Mouse (Mus musculus) heart, adult 10 weeks (tissue): ENCODE data around the gene Arr3. TPM values are rescaled to one million over a fixed set of nuclear protein-coding genes. Genes with fewer than 3 reads are reported as not detected.

ENCODE experiments used
- polyA plus RNA-seq: library from polyadenylated mRNA; stranded (reverse); fragments of 350-450 nt; fragmentation: Illumina TruSeq; extraction: RNeasy Lipid Tissue Mini Kit (QIAGEN cat#74804); gene quantifications from one replicate; pipeline ENCODE4 v1.2.3, GENCODE M21; 2014; ENCODE audit warnings: low read depth, low replicate concordance

Gene Arr3
- not detected for polyA plus RNA-seq

GRCm38 (mm10) chrX:100605314-100605713 is at the start of gene Arr3:
Arr3 (plus strand) TSS chrX:100605497.

DNA sequence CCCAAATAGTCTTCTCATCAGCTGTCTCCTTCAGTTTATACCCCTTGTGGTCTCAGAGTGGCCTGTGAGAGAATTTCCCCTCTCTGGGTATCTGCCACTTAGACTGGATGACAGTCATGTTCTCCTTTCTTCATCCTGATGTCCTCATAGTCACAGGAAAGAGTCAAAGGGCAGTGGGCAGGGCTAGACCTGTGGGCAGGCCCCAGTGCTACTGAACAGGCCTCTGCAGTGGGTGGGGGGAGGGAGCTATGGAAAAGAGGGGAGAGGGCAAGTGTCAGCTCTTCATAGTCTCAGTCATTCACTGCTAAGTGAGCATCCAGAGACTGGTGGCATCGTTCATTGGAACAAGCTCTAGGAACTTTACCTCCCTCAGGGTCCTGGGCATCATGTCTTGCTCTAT is 33.3 kb upstream of the Arr3 start, which contains the start of gene Awat1:
Awat1 (plus strand) TSS at position 301 of the 400 bp plus-strand sequence.

GRCm38 (mm10) chrX:100594791-100595190 is 10.5 kb upstream of the Arr3 start, which contains the start of gene P2ry4:
P2ry4 (minus strand) TSS chrX:100594869.

DNA sequence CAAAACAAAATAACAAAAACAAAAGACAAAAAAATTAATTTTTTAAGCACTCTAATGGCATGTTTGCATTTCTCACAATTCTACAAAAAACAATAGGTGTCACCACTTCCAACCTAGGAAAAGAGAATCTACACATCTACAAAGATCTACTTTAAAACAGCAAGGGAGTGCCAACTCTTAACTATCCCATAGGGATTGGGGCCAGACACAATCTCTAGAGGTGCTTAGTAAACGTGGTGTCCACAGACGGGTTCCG is 20.2 kb downstream of the Arr3 start, which contains the start of gene Kif4:
Kif4 (plus strand) TSS at position 192 of the 256 bp plus-strand sequence.

GRCm38 (mm10) chrX:100625802-100626793 is 20.8 kb downstream of the Arr3 start, which contains the start of gene Pdzd11:
Pdzd11 (minus strand) TSS chrX:100626568.

Other genes with a start within 250 kb of the Arr3 start
- gene Otud6a, start 176.5 kb upstream of the Arr3 start, polyA plus RNA-seq, result not detected
- 0.29 TPM for gene Awat2, start 162.8 kb upstream of the Arr3 start, polyA plus RNA-seq
- 59.5 TPM for gene Igbp1, start 111.2 kb upstream of the Arr3 start, polyA plus RNA-seq
- gene Dgat2l6, start 80.7 kb upstream of the Arr3 start, polyA plus RNA-seq, result not detected
- not detected for gene Awat1, start 33.2 kb upstream of the Arr3 start, polyA plus RNA-seq
- gene P2ry4, start 10.6 kb upstream of the Arr3 start, polyA plus RNA-seq, result not detected
- gene Kif4, start 20.2 kb downstream of the Arr3 start, polyA plus RNA-seq, result 0.13 TPM
- 33.0 TPM for gene Pdzd11, start 21.1 kb downstream of the Arr3 start, polyA plus RNA-seq
- gene Gdpd2, start 124.4 kb downstream of the Arr3 start, polyA plus RNA-seq, result not detected
- gene Dlg3, start 162.2 kb downstream of the Arr3 start, polyA plus RNA-seq, result 6.0 TPM